Mouse (Mus musculus) gastrocnemius, postnatal 10 days (tissue): ENCODE data around the gene Rfx1. TPM values are rescaled to one million over a fixed set of nuclear protein-coding genes. Genes with fewer than 3 reads are reported as not detected.
A peak's percentile ranks its signal among the peaks of the same experiment; 100 is the strongest.

Experiments used
- DNase-seq: peaks from one replicate; pipeline ENCODE4 v3.0.0; 2021; ENCODE audit warnings: mixed read lengths
- total RNA-seq, 2 experiments: library from RNA; stranded (reverse); gene quantifications; 2 replicates each; pipeline ENCODE4 v1.2.3; 2021

The Rfx1 gene
- total RNA-seq, 2 experiments from 2014 or later: 5.2 to 8.2 TPM

DNA sequence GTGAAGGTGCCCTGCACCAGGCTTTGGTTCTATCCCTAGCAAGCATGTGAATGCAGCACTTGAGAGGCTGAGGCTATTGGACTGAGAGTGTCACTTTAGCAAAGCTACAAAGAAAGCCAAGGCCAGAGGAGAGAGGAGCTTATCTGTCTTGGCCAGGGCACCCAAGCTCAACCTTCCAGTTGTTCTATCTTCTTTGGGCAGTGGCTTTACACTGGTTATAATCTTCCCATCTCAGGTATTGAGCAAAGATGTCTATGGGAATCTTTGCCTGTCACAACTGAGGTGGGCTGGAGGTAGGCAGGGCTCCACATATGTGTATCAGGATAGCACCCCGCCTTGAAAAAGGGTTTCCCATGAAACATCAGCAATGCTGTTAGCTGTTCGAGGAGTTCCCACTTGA is 6.4 kb upstream of the Rfx1 start:
- DNase-seq: no peak

DNA sequence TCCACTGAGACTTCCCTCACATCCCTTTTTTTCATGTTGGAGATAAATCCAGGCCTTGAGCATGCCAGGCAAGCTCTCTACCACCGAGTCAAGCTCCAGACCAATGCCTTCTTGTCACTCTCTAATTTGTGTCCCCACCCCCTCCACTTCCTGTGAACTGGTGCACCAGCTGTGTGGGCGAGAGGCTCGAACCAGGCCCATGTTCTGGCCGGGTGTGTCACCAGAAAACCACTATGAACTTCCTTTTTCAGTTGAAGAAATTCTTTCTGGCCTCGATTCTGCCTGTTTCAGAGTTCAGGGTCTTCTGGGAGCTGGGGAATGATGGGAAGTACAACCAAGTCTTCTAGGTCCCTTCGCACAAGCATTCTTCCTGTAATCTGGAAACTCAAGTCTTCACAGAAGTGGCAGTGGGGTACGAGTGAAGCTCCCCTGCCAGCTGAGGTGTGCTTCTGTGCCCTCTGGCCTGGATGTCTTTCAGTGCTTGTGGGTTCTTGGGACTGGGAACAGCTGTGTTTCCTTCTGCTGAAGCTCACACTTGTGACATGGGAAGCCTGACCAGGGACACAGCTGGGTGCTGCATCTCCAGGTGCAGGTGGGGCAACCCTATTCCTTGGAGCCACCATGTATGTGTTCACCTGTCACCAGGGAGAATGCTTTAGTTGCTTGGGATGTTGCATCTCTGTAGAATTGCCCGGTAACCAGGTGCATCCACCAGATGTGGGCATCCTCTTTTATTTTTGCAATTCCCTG is 2.6 kb upstream of the Rfx1 start:
- no peak for DNase-seq

DNA sequence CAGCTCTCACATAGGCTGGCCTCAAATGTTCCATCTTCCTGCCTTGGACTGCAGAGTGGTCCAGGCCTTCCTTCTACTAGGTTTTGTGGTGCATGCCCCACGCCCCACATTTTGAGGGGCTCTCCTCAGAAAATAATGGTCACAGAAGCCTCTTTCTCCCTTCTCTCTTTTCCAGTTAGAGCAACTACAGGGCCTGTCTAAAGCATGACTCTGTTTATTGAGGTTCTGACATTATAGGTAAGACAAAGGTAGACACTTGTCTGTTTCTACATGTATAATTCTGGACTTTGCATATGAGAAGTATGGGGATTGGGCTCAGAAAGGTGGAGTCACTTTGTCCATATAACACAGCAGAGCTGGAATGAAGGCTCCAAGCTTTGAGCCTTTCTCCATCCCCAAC is 1.6 kb upstream of the Rfx1 start, which contains the start of gene Gm10643:
Gm10643 (minus strand) TSS at position 101 of the 400 bp plus-strand sequence.
- no peak for DNase-seq

DNA sequence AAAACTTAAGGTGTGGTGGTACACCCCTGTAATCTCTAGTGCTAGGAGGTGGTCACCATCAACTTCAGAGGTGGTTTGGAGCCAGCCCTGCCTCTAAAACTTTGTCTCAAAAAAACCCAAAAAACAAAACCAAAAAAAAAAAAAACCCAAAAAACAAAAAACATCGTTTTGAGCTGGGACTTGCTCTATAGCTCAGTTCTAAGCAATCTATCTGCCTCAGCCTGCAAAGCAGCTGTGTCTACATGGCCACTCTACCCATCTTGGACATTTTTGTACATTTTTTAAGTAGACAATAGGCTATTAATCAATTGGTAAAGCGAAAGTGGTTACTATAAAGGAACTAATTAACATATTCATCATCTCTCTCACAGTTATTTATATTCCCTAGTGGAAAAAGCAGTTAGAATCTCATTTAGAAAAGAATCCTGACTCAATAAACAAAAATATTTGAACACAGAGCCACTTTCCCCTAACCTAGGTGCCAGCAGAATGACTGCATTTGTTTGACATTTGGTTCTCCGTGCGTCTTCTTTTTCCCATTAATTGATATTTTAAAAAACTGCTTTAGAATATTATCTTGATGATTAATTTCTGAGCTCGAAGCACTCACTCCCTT is 1.1 kb upstream of the Rfx1 start:
- DNase-seq: no peak

DNA sequence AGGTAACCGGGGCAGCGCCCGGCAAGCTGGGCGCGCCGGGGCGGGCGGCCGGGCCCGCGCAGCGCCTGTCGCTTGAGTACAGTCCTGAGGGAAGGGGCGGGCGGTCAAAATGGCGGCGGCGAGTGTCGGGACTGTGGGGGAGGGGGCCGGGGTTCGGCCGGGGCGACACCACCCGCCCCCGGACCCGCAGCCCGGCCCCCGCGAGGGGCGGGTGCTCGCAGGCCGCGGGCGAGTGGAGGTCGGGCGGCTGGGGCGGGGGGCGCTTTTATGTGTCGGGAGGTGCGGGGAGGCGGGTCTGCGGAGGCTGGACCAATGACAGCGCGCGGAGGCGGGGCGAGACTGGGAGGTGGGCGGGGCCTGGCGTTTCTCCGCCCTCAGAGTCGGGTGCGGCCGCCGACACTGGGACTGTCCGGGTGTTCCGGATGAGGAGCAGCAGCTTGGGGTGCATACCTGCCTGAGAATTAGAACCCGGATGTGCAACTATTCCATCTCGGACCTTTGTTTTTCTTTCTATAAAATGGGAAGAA is 476 bp downstream of the Rfx1 start:
- DNase-seq: peak; percentile 98

DNA sequence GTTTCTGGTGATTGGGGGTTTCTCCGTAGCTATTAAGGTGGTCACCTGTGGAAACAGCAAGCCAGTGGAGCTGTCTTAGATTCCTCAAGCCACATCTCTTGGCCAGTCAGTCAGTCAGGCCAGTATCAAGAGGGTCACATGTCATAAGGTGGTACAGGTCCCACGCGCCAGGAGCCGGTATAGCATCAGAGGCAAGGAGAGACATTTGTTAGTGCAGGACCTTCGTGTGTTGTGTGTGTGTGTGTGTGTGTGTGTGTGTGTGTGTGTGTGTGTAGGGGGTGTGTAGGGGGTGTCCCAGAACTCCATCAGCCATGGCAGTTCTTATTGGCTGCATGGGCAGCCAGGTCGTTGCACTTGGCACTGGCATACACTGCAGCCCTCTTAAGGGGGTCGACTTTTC is 1.3 kb downstream of the Rfx1 start:
- DNase-seq: no peak

DNA sequence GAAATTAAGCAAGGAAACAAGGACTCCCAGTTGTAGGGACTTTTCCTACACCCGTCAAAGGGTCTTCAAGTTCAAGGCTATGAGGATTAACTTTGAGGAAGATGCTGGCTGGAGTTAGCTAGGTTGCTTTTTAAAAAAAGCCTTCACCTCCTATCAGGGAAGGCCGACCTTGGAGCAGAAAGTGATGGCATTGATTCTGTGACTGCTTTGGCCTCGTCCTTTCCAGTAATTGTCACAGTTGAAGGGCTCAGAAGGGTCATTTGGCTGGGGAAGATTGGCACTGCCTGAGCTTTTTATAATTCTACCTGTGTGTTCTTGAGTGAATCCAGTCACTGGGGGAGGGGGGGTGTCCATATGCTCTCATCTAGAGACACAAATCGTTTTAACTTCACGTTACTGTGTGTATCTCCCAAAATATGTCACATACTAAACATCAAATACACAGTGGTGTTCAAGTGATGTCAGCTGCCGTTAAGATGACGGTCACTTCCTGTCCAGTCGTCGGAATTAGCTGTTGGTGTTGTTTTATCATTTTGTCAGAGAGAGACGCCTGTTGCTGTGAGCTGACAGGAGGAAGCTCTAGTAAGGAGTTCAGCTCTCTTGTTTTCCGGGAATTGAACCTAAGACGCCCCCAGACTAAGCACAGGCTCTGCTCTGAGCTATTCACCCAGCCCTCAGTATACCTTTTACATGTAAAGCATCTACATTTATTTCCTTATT is 1.8 kb downstream of the Rfx1 start:
- no peak for DNase-seq

DNA sequence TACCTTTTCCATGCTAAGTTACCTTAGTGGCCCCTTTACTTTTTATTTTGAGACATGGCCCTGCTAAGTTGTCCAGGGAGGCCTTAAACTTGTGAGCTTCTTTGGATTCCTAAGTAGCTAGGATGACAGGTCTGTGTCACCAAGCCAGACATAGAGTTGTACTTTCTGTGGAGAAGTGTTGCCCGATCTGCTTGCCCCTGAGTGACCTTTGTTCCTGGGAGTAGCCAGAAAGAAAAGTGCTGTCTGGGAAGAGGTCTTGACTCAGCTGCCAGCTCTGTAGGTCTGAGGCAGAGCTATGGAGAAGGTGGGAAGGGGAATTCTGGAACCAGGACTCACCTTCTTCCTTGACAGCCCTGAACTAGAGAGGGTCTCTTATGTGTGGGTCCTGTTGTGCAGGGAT is 2.5 kb downstream of the Rfx1 start:
- no peak for DNase-seq

DNA sequence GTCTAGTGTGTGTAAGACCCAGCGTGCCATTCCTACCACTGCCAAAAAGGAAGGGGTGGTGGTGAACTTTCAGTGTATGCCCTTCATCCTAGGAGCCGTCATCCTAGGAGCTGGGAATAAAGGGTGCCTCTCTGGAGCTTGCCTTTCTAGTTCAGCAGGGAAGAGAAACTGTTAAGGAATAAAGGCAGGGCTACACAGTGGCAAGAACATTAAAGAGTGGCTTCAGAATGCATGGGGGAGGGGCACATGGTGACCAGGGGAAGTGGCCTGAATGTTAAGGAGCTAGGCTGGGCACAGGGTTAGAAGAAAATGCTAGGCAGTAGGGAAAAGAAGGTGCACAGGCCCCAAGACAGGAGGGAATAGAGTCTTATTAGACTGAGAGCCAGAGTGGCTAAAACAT is 3.1 kb downstream of the Rfx1 start:
- DNase-seq: no peak

DNA sequence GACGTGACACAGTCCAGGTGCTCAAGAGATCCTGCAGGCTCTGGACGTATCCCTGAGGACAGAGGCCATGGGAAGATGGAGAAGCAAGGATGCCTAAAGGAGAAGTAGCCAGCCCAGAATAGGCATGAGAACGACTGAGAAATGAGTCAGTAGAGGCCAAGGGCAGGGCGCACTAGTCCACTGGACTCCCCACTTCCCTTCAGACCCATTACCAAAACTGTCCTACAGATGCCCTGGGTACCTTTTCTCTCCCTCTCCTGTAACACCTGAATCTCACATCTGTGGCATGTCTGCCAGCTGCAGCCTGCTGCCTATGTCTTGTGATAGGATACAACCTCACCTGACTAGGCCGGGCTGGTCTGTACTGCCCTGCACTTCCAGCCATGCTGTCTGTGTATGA is 3.6 kb downstream of the Rfx1 start:
- no peak for DNase-seq

DNA sequence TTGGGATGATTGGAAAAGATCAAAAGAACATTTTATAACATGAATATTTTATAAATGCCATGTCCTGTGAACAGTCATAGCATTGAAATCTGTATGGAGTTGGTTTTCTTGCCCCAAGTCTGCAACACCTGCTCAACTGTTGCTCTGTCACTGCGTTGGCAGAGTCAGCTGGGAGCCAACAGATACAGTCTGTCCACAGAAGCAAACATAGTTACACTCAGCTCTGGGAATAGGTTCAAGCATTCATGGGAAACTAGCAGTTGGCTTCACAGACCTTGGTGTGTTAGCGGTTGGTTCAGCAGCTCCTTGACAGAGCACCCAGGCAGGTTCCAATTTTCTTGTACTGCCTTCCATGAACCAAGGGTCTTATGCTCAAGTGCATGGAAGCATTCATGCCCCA is 4.0 kb downstream of the Rfx1 start:
- no peak for DNase-seq

DNA sequence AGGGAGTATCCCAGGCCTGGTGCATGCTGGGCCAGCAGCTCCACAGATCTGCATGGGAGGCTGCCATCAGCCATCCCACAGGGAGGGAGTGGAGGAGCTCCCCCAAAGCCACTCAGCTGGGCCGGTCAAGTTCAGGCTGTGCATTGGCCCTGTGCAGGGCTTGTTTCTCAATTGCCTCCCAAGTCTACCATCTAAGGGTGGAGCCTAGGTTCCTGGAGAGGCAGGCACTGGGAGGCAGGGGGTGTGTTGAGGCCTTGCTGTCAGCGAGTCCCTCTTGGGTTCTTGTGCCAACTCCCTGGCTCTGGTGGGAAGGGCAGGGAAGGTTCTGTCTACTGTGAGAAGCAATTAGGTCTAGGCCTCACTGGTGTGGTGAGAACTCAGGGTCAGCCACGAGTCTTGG is 5.3 kb downstream of the Rfx1 start:
- no peak for DNase-seq

DNA sequence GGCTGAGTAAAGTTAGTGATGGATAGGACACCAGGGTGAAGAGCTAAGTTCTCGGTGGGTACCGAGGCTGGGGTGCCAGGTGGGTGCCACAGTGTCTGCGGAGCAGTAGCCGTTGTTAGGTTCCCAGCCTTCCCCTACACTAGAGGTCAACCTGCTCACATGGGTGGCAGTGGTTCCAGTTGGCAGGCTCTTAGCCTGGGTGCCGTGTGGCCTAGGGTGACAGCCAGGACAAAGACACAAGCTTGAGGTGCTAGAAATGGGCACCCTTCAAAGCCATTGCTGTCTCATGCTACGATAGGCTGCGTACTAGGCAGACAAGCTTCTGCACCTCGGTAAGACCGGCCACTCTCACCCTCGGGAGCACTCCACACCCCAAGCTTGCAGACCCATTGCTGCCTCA is 5.7 kb downstream of the Rfx1 start:
- no peak for DNase-seq

DNA sequence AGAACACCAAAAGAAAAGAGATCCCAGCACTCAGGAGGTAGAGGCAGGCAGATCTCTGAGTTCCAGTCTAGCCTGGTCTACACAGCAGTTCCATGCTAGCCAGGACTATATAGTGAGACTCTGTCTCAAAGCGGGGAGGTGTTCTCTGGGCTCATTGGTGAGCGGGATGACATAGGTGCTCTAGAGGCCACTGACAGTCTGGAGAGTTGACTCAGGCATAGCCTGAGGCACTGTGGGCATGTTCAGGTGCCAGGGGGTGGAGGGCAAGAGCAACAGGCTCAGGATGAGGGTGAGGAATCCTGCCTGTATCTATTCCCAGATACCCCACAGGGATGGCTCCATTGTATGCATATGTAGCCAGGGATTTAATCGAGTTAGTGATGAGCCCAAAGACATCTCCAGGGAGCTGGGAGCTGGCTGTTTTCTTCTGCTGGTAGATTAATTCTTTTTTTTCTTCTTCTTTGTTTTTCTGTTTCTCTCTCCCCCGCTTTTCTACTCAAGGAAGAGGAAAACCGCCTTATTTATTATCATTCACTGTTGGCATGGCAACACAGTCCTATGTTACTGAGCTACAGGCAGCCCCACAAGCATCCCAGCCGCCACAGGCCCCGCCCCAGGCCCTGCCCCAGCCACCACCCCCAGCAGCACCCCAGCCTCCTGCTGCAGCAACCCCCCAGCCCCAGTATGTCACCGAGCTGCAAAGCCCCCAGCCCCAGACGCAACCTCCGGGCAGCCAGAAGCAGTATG is 6.8 kb downstream of the Rfx1 start:
- no peak for DNase-seq

DNA sequence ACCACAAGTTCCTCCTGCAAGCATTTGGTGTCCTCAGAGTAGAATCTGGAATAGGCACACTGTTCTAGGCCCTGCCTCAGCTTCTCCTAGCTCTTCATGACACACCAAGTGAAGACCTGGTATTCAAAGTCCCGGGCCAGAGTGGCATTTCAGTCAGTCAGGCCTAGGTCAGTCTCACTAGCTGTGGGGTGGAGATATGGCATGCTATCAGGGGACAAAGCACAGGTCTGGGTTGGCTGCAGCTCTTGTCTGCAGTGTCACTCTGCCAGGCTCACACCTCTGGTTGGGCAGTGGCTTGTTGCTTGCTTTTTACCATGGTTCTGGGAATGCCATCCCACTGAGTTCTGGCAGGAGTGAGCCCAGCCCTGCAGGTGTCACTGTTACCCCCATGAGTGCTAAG is 9.8 kb downstream of the Rfx1 start:
- DNase-seq: no peak

DNA sequence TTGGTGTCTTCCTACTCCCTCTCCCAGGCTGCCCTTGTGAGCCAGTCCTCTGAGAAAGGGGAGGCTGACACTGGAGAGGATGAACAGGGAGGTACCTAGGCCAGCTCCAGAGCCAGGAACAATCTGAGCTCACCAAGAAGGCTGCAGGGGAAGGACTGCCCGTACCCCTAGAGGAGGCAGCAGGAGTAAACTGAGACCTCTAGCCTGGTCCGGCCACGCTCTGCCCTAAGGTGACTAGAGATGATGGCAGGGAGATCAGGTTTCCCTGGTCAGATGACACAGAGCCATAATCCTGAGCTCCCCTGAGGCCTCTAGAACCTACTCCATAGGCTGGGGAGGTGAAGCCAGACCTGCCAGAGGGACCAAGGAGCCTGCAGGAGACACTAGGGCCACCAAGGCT is 10.2 kb downstream of the Rfx1 start:
- no peak for DNase-seq

DNA sequence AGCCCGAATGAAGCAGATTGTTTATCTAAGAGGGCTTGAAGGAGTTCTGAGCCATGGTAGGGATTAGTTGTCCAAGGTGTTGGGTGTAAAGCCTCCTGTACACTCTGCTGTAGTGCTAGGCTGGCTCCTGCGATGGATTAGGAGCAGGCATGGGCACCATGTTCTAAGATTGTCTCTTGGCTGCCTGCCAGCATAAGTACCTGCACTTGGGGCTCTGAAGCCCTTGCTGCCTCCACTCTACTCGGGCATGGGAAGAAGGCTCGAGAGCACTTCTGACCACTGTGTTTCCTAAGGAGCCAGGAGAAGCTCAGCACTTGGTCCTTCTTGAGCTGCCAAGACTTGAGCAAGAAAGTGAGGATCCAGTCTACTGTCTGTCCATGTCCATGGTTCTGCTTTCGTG is 12.6 kb downstream of the Rfx1 start:
- DNase-seq: no peak

DNA sequence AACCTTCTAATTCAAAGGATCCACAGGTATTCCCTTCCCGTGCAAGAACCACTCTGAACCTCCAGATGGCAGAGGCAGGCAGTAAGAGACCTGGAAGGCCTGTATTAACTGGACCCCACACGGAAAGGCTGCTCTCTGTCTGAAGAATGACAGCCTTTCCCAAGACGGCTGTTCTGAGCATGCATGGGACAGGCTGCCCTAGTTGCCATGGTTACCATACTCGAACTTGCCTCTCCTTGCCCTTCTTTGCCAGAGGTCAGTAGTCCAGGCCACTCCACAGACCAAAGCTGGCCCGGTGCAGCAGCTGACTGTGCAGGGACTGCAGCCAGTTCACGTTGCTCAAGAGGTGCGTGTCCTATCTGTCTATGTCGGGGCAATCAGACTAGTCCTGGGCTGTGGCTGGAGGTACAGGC is 17.2 kb downstream of the Rfx1 start:
- DNase-seq: peak; percentile 47

DNA sequence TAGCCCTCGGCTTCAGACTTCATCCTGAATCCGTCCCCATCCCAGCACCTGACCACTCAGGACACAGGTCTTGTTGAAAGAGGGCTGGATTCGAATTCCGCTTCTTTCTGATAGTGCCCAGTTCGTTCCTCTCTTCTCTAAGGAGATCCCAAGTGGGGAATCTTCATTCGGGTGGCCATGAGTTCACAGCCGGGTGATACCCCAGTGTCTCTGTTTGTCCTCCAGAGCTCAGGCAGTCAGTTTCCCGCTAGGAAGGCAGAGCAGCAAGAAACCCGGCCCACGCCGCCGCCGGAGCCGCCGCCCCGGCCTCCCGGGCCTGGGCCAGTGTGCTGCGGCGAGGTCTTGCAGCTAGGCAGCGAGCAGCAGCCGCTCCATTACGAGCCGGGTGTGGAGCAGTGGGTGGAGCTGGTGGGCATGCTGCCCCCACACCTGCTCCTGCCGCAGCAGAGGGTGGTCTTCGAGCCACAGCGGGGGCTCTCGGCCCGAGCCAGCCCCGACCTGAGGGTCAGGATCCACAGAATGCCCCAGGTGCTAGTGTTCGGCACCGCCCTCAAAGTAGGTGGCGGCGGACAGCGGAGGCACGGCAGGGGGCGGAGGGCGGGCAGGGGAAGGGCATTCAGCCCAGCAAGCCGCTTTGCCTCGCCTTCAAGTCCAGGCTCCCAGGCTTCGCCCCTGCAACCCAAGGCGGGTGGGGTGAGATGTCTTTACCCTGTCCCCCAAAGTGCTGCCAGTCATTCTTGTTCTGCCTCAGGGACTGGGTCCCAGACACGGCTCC is 17.9 kb downstream of the Rfx1 start:
- DNase-seq: no peak

DNA sequence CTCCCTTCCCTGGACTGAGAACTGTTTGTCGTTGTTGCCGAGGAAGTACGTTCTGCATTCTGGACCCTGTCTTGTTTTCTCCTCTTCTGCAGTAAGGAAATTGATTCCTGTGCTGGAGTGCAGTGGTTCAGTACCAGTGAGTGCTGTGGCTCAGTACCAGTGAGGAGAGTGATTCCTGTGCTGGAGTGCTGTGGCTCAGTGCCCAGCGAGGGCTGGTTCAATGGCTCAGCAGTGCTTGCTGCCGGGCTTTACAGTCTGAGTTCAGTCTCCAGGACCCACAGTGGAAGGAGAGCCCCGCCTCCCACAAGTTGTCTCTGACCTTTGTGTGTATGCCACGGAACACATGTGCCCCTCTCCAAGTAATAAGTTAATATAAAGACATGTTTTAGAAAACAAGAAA is 20.5 kb downstream of the Rfx1 start:
- no peak for DNase-seq

DNA sequence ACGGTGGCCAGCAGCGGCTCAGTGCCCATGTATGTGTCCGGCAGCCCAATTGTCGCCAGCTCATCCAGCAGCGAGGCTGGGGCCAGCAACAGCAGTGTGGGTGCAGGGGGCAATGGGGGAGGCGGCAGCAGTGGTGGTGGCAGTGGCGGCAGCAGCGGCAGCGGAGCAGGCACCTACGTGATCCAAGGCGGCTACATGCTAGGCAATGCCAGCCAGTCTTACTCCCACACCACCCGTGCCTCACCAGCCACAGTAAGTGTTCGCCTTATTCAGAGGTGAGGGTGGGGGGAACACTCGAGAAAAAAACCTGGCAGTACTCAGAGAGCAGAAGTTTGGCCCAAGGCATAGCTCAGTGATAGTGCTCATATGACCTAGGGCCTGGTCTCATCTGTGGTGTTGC is 21.2 kb downstream of the Rfx1 start:
- DNase-seq: no peak

DNA sequence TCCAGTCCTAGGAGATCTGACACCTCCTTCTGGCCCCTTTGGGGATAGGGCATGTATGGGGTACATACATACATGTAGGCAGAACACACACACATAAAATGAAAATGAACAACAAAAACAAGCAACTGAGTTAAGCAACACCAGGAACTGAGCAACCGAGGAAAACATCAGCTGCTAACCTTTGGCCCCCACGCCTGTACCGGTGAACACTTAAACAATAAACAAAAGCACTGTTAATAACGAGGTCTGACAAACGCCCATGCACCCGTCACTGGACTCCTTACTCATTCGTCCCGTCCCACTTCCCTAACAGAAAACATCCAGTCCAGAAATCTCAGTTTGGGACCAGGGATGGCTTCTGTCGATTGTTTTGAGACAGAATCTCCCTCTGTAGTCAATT is 22.6 kb downstream of the Rfx1 start:
- no peak for DNase-seq
